Mouse (Mus musculus) CH12.LX (cell line): ENCODE data around the gene Polr2l. TPM values are rescaled to one million over a fixed set of nuclear protein-coding genes. Genes with fewer than 3 reads are reported as not detected.

Source experiments
- DNase-seq: peaks from one replicate; pipeline ENCODE4 v3.0.0-alpha.2; 2013; ENCODE audit errors: extremely low read depth
- H3K27ac ChIP-seq: 2 replicates; pipeline ENCODE4 v1.5.1; 2012; ENCODE audit warnings: low read depth, mild to moderate bottlenecking, control low read depth, moderate library complexity; ENCODE audit not compliant: insufficient read depth
- H3K27me3 ChIP-seq: replicated peaks from 2 replicates; pipeline ENCODE3; 2012; ENCODE audit warnings: inconsistent platforms
- H3K36me3 ChIP-seq, 2 experiments: replicated peaks in 1 of 2; 2 replicates each; pipeline versions ENCODE3 to v1.6.1; 2012; ENCODE audit warnings: inconsistent platforms in 1 of 2, low read length in 1 of 2, mild to moderate bottlenecking in 1 of 2, mixed read lengths in 1 of 2, moderate library complexity in 1 of 2; ENCODE audit not compliant: control insufficient read depth in 1 of 2, insufficient read depth in 1 of 2
- H3K4me1 ChIP-seq, 2 experiments: 2 replicates each; pipeline ENCODE4 v1.6.1; 2012; ENCODE audit warnings: inconsistent platforms in 1 of 2, moderate library complexity in 1 of 2; ENCODE audit not compliant: insufficient read depth in 2 of 2, control insufficient read depth in 1 of 2
- H3K4me2 ChIP-seq: 2 replicates; pipeline ENCODE4 v1.6.1; 2012; ENCODE audit warnings: low read depth, mild to moderate bottlenecking, control low read depth; ENCODE audit not compliant: poor library complexity, insufficient read depth, severe bottlenecking
- H3K4me3 ChIP-seq, 3 experiments: fragments of 150-350 bp in 1 of 3; sonication (generic) in 1 of 3; replicated peaks in 1 of 3; 2 replicates each; pipeline versions ENCODE3 to v1.5.1; 2011 to 2012; ENCODE audit warnings: low read depth in 2 of 3, low read length in 2 of 3, mild to moderate bottlenecking in 2 of 3, moderate library complexity in 2 of 3, control low read depth in 1 of 3, improper control_type of control experiment in 1 of 3, inconsistent platforms in 1 of 3, mixed read lengths in 1 of 3; ENCODE audit not compliant: poor library complexity in 1 of 3
- H3K79me2 ChIP-seq: replicated peaks from 2 replicates; pipeline ENCODE4 v1.6.1; 2012; ENCODE audit warnings: mild to moderate bottlenecking, moderate library complexity; ENCODE audit not compliant: control insufficient read depth, poor library complexity, insufficient read depth, severe bottlenecking; ENCODE audit errors: extremely low read depth
- H3K9ac ChIP-seq: 2 replicates; pipeline ENCODE4 v1.6.1; 2012; ENCODE audit warnings: low read depth, mild to moderate bottlenecking, control low read depth, moderate library complexity; ENCODE audit not compliant: insufficient read depth
- H3K9me3 ChIP-seq: replicated peaks from 2 replicates; pipeline ENCODE3; 2012; ENCODE audit warnings: low read length, inconsistent platforms, mixed read lengths
- BHLHE40 ChIP-seq: IDR thresholded peaks from 2 replicates; pipeline ENCODE4 v1.6.1; 2011; ENCODE audit warnings: mild to moderate bottlenecking, low read depth, low read length, improper control_type of control experiment
- CHD2 ChIP-seq: IDR thresholded peaks from 2 replicates; pipeline ENCODE4 v1.6.1; 2011; ENCODE audit warnings: low read length, improper control_type of control experiment
- E2F4 ChIP-seq: IDR thresholded peaks from 2 replicates; pipeline ENCODE4 v1.6.1; 2011; ENCODE audit warnings: low read depth, low read length, improper control_type of control experiment; ENCODE audit not compliant: insufficient replicate concordance
- EP300 ChIP-seq: IDR thresholded peaks from 2 replicates; pipeline ENCODE4 v1.6.1; 2011; ENCODE audit warnings: low read length, improper control_type of control experiment
- ETS1 ChIP-seq: conservative IDR thresholded peaks from 2 replicates; pipeline ENCODE4 v1.6.1; 2012; ENCODE audit warnings: low read depth, mild to moderate bottlenecking, inconsistent platforms, low read length, improper control_type of control experiment, moderate library complexity
- GABPA ChIP-seq: IDR thresholded peaks from 2 replicates; pipeline ENCODE4 v1.6.1; 2012; ENCODE audit warnings: low read depth, low read length, improper control_type of control experiment, inconsistent platforms; ENCODE audit not compliant: insufficient replicate concordance
- IRF4 ChIP-seq: IDR thresholded peaks from 2 replicates; pipeline ENCODE4 v1.6.1; 2014; ENCODE audit warnings: low read depth, mild to moderate bottlenecking, inconsistent platforms, low read length, improper control_type of control experiment
- JUN ChIP-seq: IDR thresholded peaks from 2 replicates; pipeline ENCODE4 v1.6.1; 2011; ENCODE audit warnings: low read depth, mild to moderate bottlenecking, low read length, improper control_type of control experiment, moderate library complexity; ENCODE audit not compliant: insufficient read depth
- JUND ChIP-seq: conservative IDR thresholded peaks from 2 replicates; pipeline ENCODE4 v1.6.1; 2011; ENCODE audit warnings: low read depth, low read length, improper control_type of control experiment
- MAZ ChIP-seq: IDR thresholded peaks from 2 replicates; pipeline ENCODE4 v1.6.1; 2012; ENCODE audit warnings: low read depth, mild to moderate bottlenecking, inconsistent platforms, low read length, improper control_type of control experiment, moderate library complexity
- MEF2A ChIP-seq: IDR thresholded peaks from 2 replicates; pipeline ENCODE4 v1.6.1; 2014; ENCODE audit warnings: low read depth, mild to moderate bottlenecking, inconsistent platforms, low read length, improper control_type of control experiment, borderline replicate concordance
- MXI1 ChIP-seq: IDR thresholded peaks from 2 replicates; pipeline ENCODE4 v1.6.1; 2011; ENCODE audit warnings: mild to moderate bottlenecking, low read depth, low read length, improper control_type of control experiment
- NELFE ChIP-seq: IDR thresholded peaks from 2 replicates; pipeline ENCODE4 v1.6.1; 2011; ENCODE audit warnings: low read depth, low read length, improper control_type of control experiment
- NRF1 ChIP-seq: IDR thresholded peaks from 2 replicates; pipeline ENCODE4 v1.6.1; 2014; ENCODE audit warnings: low read depth, mild to moderate bottlenecking, inconsistent platforms, low read length, improper control_type of control experiment, moderate library complexity
- POLR2AphosphoS2 ChIP-seq: IDR thresholded peaks from 2 replicates; pipeline ENCODE4 v1.6.1; 2011; ENCODE audit warnings: low read depth, low read length, improper control_type of control experiment
- SIN3A ChIP-seq: IDR thresholded peaks from 2 replicates; pipeline ENCODE4 v1.6.1; 2012; ENCODE audit warnings: low read length, improper control_type of control experiment, inconsistent platforms
- SMC3 ChIP-seq: IDR thresholded peaks from 2 replicates; pipeline ENCODE4 v1.6.1; 2011; ENCODE audit warnings: low read depth, low read length, improper control_type of control experiment
- TBP ChIP-seq: conservative IDR thresholded peaks from 2 replicates; pipeline ENCODE4 v1.6.1; 2011; ENCODE audit warnings: low read depth, low read length, improper control_type of control experiment
- TCF12 ChIP-seq: IDR thresholded peaks from 2 replicates; pipeline ENCODE4 v1.6.1; 2014; ENCODE audit warnings: low read depth, mild to moderate bottlenecking, inconsistent platforms, low read length, improper control_type of control experiment
- USF1 ChIP-seq: IDR thresholded peaks from 2 replicates; pipeline ENCODE4 v1.6.1; 2014; ENCODE audit warnings: low read depth, mild to moderate bottlenecking, inconsistent platforms, low read length, improper control_type of control experiment
- USF2 ChIP-seq: conservative IDR thresholded peaks from 2 replicates; pipeline ENCODE4 v1.6.1; 2011; ENCODE audit warnings: low read depth, low read length, improper control_type of control experiment
- ZKSCAN1 ChIP-seq: IDR thresholded peaks from 2 replicates; pipeline ENCODE4 v1.6.1; 2012; ENCODE audit warnings: low read depth, inconsistent platforms, low read length, improper control_type of control experiment, borderline replicate concordance
- ZMIZ1 ChIP-seq: IDR thresholded peaks from 2 replicates; pipeline ENCODE4 v1.6.1; 2012; ENCODE audit warnings: low read depth, mild to moderate bottlenecking, inconsistent platforms, low read length, improper control_type of control experiment
- ZNF384 ChIP-seq: IDR thresholded peaks from 2 replicates; pipeline ENCODE4 v1.6.1; 2012; ENCODE audit warnings: low read depth, low read length, improper control_type of control experiment, inconsistent platforms
- dilution Hi-C: fragments of 300-500 bp; cut with MboI; formaldehyde crosslinking; loops from 2 replicates; pipeline ENCODE4 v1.14.3; 2020; ENCODE audit warnings: low sequenced_read_pairs; ENCODE audit not compliant: extremely low pct_unique_long_range_greater_than_20kb, extremely low pct_ligation_motif_present
- in situ Hi-C: fragments of 300-500 bp; cut with MboI; formaldehyde crosslinking; loops from 3 replicates; pipeline ENCODE4 v1.14.3; 2019; ENCODE audit warnings: low sequenced_read_pairs, low pct_ligation_motif_present, low pct_unique_long_range_greater_than_20kb, mixed read lengths
- polyA plus RNA-seq: library from polyadenylated mRNA; unstranded; fragments of >175 nt; gene quantifications from 2 replicates; pipeline ENCODE4 v1.2.1, GENCODE M21; 2012; ENCODE audit warnings: low read depth; ENCODE audit not compliant: insufficient read length
- total RNA-seq, 2 experiments: library from RNA; depleted of rRNA; stranded (reverse); fragments of 300-350 nt in 1 of 2; fragments of >200 nt in 1 of 2; gene quantifications; 2 replicates each; pipeline ENCODE4 v1.2.3; 2012 to 2014

Polr2l gene
- total and polyA plus RNA-seq, 3 experiments = 35.7 to 82.3 (median 64.8) TPM

DNA sequence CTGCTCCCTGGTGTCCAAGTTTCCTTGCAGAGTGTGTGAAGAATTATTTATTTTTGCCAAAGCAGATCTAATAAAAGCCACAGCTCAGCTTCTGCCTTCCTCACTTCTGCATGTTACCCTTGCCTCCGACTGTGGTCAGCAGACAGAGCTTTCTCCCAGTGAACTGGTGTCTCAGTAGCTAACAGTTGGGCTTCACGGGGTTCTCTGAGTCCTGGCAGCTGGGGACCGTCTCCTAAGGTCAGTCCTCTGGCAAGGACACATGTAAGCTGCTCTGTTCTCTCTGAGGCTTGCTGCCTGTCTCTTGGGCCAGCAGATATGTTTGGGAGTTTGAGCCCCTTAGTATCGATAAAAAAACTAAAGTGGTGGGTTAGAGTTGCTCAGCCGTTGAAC lies 14.9 kb downstream of the Polr2l start:
- Histone ChIP-seq H3K4me2 (no peak overlapping the region), H3K4me1 (peaks cover 6 to 26% of the 10 kb centered on the region in 2 experiments; a peak in 3 of 4 replicates)
- no peak for TF ChIP-seq SMC3
- no peak for TF ChIP-seq MAZ
- no peak for TF ChIP-seq NELFE
- no peak for TF ChIP-seq TCF12
- no peak for TF ChIP-seq BHLHE40
- no peak for TF ChIP-seq ETS1
- no peak for TF ChIP-seq USF2
- TF ChIP-seq SIN3A = no peak
- no peak for TF ChIP-seq ZMIZ1
- no peak for TF ChIP-seq GABPA
- TF ChIP-seq JUN = no peak
- TF ChIP-seq, all 38 proteins: peak for 0
- no peaks in the 10 kb centered on the region for H3K9me3 ChIP-seq
- no peaks in the 10 kb centered on the region for H3K79me2 ChIP-seq
- no peak overlapping the region for H3K27ac ChIP-seq
- H3K9ac ChIP-seq = no peak overlapping the region
- no peak overlapping the region for H3K4me3 ChIP-seq
- no peaks in the 10 kb centered on the region for H3K27me3 ChIP-seq
- DNase-seq = no peak
- dilution Hi-C loops = no loop called here
- H3K36me3 ChIP-seq = peaks cover 22 to 43% of the 10 kb centered on the region in 2 experiments
- in situ Hi-C loops = no loop called here

DNA sequence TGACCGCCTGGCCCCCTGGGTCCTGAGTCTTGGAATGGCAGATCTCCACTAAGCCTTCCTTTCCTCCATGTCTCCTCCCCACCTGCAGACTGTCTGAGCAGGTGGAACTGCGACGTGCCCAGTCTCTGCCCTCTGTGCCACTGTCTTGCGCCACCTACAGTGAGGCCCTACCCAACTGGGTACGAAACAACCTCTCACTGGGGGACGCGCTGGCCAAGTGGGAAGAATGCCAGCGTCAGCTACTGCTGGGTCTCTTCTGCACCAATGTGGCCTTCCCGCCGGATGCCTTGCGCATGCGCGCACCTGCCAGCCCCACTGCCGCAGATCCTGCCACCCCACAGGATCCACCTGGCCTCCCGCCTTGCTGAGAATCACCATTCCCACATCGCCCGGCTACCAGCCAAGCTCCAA lies 15.6 kb downstream of the Polr2l start:
- H3K27ac ChIP-seq = no peak overlapping the region
- peaks cover 10 to 27% of the 10 kb centered on the region in 2 experiments for H3K4me1 ChIP-seq
- H3K36me3 ChIP-seq = peaks cover 22 to 43% of the 10 kb centered on the region in 2 experiments
- no peaks in the 10 kb centered on the region for H3K27me3 ChIP-seq
- H3K4me2 ChIP-seq = no peak overlapping the region
- H3K79me2 ChIP-seq = no peaks in the 10 kb centered on the region
- no peaks in the 10 kb centered on the region for H3K9me3 ChIP-seq
- DNase-seq = no peak
- dilution Hi-C loops (no loop called here), in situ Hi-C loops (no loop called here)
- TF ChIP-seq MEF2A (no peak), ZNF384 (no peak), NRF1 (no peak), SMC3 (no peak), TBP (no peak), BHLHE40 (no peak), EP300 (no peak), IRF4 (no peak), MXI1 (no peak), USF2 (no peak), USF1 (no peak), MAZ (no peak), GABPA (no peak), E2F4 (no peak), ZKSCAN1 (no peak), POLR2AphosphoS2 (no peak), JUND (no peak), ETS1 (no peak), CHD2 (no peak)
- no peak overlapping the region for H3K9ac ChIP-seq
- no peak overlapping the region for H3K4me3 ChIP-seq
